Mouse (Mus musculus): ENCODE measurements around the gene Smim24. TPM values are rescaled to one million over a fixed set of nuclear protein-coding genes. Genes with fewer than 3 reads are reported as not detected.

The Smim24 gene
- total and polyA plus RNA-seq, 2 experiments from 2014 or later = 3.3 to 6.6 TPM

DNA sequence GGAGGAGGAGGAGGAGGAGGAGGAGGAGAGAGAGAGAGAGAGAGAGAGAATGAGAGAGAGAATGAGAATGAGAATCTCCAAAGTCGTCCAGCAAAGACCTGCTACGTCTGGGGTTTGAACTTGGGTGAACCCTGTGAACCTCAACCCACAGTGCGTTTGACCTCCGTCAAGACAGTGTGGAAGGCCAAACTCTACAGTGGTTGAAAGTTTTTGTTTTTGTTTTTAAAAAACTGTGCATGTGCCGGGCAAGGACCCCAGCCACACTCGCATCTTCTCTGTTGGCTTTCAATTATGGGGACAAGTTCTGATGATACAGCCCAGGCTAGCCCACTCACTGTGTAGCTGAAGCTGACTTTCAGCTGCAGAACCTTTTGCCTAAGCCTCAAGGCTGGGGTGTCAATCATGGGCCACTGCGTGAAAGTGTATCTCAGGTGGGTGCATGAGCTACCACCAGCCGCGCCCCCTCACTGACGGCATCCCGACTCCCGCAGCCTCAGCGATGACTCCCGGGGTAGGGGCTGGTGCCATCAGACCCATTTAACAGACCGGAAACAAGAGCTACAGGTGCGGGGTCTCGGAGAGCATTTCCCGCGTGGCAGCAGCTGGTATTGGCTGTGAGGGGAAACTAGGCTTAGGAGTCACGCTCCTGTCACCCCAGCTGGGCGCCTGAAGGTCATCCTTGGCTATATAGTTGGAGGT lies 39.5 kb downstream of the Smim24 start:
- Histone ChIP-seq H3K4me2 (ENCODE audit: low read depth, low read length) (peak overlapping the region; percentile 31), H3K4me1 (ENCODE audit: control insufficient read depth, insufficient read depth) (peaks cover 16% of the 10 kb centered on the region), H3K9me3 (replicated peaks; ENCODE audit: control insufficient read depth, low read length) (no peaks in the 10 kb centered on the region), H3K27ac (ENCODE audit: low read depth) (peak overlapping the region; percentile 55), H3K9ac (replicated peaks; ENCODE audit: low read depth, low read length) (no peak overlapping the region), H3K4me3 (ENCODE audit: low read depth, low read length) (no peak overlapping the region), H3K27me3 (ENCODE audit: control insufficient read depth, insufficient read depth, low read length) (no peaks in the 10 kb centered on the region), H3K36me3 (replicated peaks; ENCODE audit: control insufficient read depth, insufficient read depth, low read length) (no peaks in the 10 kb centered on the region)
- 70% methylated on average over 21 of the region's 21 CpGs for WGBS
- TF ChIP-seq CTCF (IDR thresholded peaks at IDR 0.05; ENCODE audit: low read depth) (no peak), EP300 (IDR thresholded peaks at IDR 0.05; ENCODE audit: low read depth) (no peak)
- no peak for ATAC-seq (ENCODE audit: insufficient read depth, low read depth)
- DNase-seq (ENCODE audit: low spot score) = no peak

GRCm38 (mm10) chr10:81432868-81433262 lies 40.0 kb downstream of the Smim24 start:
- H3K4me1 ChIP-seq (ENCODE audit: control insufficient read depth, insufficient read depth) = peaks cover 15% of the 10 kb centered on the region
- DNase-seq (ENCODE audit: low spot score) (peak; percentile 96), ATAC-seq (ENCODE audit: insufficient read depth, low read depth) (peak; percentile 78)
- H3K36me3 ChIP-seq (replicated peaks; ENCODE audit: control insufficient read depth, insufficient read depth, low read length) = no peaks in the 10 kb centered on the region
- no peaks in the 10 kb centered on the region for H3K9me3 ChIP-seq (replicated peaks; ENCODE audit: control insufficient read depth, low read length)
- peak overlapping the region; percentile 47 for H3K4me2 ChIP-seq (ENCODE audit: low read depth, low read length)
- H3K4me3 ChIP-seq (ENCODE audit: low read depth, low read length) = no peak overlapping the region
- no peaks in the 10 kb centered on the region for H3K27me3 ChIP-seq (ENCODE audit: control insufficient read depth, insufficient read depth, low read length)
- 3% methylated on average over 17 of the region's 17 CpGs for WGBS
- TF ChIP-seq EP300 (IDR thresholded peaks at IDR 0.05; ENCODE audit: low read depth) = peak; percentile 95
- TF ChIP-seq CTCF (IDR thresholded peaks at IDR 0.05; ENCODE audit: low read depth) = no peak
- no peak overlapping the region; the same call in 1 of the 2 replicates for H3K9ac ChIP-seq (replicated peaks; ENCODE audit: low read depth, low read length)
- peak overlapping the region; percentile 55; the same call in 1 of the 2 replicates for H3K27ac ChIP-seq (ENCODE audit: low read depth)

DNA sequence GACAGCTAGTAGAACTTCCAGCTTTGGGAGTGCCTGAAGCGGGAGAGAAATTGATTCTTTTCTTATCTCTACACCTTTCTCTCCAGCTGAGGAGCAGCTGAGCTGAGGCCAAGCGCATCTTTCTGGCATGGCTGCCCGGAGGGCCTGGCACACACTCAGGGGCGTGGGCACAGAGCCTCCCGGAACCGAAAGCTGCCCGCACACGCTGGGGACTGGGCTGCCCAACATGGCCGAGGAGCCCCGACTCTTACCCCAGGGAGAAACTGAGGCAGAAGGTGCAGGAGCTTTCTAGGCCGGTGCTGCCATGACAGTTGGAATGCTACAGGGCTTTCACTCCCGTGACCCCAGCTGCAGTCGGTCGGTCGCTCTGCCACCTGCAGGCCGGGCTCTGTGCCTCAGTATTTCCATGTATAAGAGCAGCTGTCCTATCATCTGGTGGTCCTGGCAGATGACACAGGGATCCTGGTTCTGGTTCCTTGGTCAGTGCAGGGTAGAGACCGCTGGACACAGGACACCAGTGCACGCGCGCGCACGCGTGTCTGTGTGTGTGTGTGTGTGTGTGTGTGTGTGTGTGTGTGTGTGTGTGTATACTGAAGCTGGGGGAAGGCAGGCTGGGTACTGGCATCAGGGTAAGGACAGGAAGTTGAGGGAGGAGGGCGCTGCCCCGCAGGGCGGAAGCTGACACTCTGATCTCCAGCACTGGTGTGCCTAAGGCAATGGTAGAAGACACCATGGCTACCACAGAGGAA lies 40.9 kb downstream of the Smim24 start:
- no peaks in the 10 kb centered on the region for H3K36me3 ChIP-seq (replicated peaks; ENCODE audit: control insufficient read depth, insufficient read depth, low read length)
- no peaks in the 10 kb centered on the region for H3K27me3 ChIP-seq (ENCODE audit: control insufficient read depth, insufficient read depth, low read length)
- TF ChIP-seq CTCF (IDR thresholded peaks at IDR 0.05; ENCODE audit: low read depth) = no peak
- no peak for TF ChIP-seq EP300 (IDR thresholded peaks at IDR 0.05; ENCODE audit: low read depth)
- H3K27ac ChIP-seq (ENCODE audit: low read depth) = no peak overlapping the region; the same call in 1 of the 2 replicates
- no peaks in the 10 kb centered on the region for H3K9me3 ChIP-seq (replicated peaks; ENCODE audit: control insufficient read depth, low read length)
- H3K4me1 ChIP-seq (ENCODE audit: control insufficient read depth, insufficient read depth) = peaks cover 15% of the 10 kb centered on the region
- 71% methylated on average over 26 of the region's 26 CpGs for WGBS
- H3K9ac ChIP-seq (replicated peaks; ENCODE audit: low read depth, low read length) = no peak overlapping the region
- DNase-seq (ENCODE audit: low spot score) = no peak
- H3K4me3 ChIP-seq (ENCODE audit: low read depth, low read length) = no peak overlapping the region
- no peak for ATAC-seq (ENCODE audit: insufficient read depth, low read depth)
- no peak overlapping the region for H3K4me2 ChIP-seq (ENCODE audit: low read depth, low read length)

DNA sequence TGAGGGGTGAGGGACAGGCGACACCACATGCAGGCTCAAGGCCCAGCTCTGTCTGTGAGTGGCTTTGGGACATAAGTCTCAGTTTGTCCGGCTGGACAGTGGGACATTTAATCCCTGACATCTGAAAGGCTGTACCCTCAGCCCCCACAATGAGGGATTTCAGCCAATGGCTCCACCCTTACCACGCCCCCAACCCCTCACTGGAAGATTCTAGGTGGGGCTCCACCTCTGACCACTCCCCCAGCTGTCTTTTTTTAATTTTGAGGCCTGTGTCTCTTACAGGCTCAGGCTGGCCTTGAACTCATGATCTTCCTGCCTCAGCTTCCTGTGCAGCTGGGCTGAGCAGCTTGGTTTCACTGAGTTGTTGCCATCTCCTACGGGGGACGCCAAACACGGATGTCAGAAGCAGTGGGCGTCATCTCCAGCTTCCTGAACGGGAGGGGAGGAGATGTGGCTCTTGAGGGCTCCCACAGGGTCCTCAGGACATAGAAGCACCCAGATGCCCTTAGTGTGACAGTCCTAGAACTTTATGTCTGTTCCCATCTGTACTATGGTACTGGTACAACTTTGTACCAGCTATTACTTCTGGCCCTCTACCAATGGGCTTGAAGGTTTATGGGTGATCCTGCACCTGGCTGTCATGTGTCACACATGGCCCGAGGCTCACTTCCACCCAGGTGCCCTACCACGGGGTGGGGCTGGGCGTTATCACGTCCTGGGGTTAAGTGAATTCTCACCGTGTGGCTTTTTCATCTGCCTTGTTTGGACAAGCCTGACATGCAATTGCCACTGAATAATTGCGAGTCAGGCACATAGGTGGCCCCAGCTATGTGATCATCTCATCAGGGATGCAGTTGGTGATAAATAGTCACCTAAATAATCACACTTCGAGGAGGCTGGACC lies 41.8 kb downstream of the Smim24 start:
- H3K27ac ChIP-seq (ENCODE audit: low read depth) = peak overlapping the region; percentile 76
- TF ChIP-seq EP300 (IDR thresholded peaks at IDR 0.05; ENCODE audit: low read depth) (no peak), CTCF (IDR thresholded peaks at IDR 0.05; ENCODE audit: low read depth) (no peak)
- H3K4me2 ChIP-seq (ENCODE audit: low read depth, low read length) = no peak overlapping the region

DNA sequence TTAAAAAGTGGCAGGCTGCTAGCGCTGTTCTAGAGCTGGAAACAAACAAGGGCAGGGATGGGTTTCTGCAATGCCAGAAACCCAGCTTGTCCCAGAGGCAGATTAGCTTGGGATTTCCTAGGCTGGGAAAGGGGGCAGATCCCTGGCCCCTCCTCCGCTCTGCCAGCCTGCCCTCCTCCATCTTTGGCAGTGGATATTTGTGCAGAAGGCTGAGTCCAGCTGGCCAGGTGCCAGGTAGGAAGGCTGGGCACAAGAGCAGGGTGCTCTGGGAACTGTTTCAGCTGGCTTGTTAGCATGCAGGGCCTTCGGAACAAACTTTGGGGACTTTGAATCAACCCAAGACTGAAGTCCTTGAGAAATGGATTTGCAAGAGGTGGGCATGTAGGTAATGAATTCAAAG lies 42.6 kb downstream of the Smim24 start:
- WGBS = 41% methylated on average over 3 of the region's 3 CpGs
- Histone ChIP-seq H3K9ac (replicated peaks; ENCODE audit: low read depth, low read length) (no peak overlapping the region; the same call in 1 of the 2 replicates), H3K4me1 (ENCODE audit: control insufficient read depth, insufficient read depth) (peaks cover 15% of the 10 kb centered on the region), H3K27me3 (ENCODE audit: control insufficient read depth, insufficient read depth, low read length) (no peaks in the 10 kb centered on the region), H3K9me3 (replicated peaks; ENCODE audit: control insufficient read depth, low read length) (no peaks in the 10 kb centered on the region), H3K27ac (ENCODE audit: low read depth) (peak overlapping the region; percentile 76), H3K36me3 (replicated peaks; ENCODE audit: control insufficient read depth, insufficient read depth, low read length) (no peaks in the 10 kb centered on the region), H3K4me2 (ENCODE audit: low read depth, low read length) (no peak overlapping the region), H3K4me3 (ENCODE audit: low read depth, low read length) (no peak overlapping the region)
- peak; percentile 19; the same call in 1 of the 2 replicates for ATAC-seq (ENCODE audit: insufficient read depth, low read depth)
- peak; percentile 65 for DNase-seq (ENCODE audit: low spot score)
- TF ChIP-seq CTCF (IDR thresholded peaks at IDR 0.05; ENCODE audit: low read depth) = no peak
- no peak for TF ChIP-seq EP300 (IDR thresholded peaks at IDR 0.05; ENCODE audit: low read depth)

More for the DNA sequence above, 41.8 kb downstream of the Smim24 start:
- H3K27me3 ChIP-seq (ENCODE audit: control insufficient read depth, insufficient read depth, low read length) = no peaks in the 10 kb centered on the region
- WGBS = 52% methylated on average over 15 of the region's 15 CpGs
- DNase-seq (ENCODE audit: low spot score) = no peak
- no peak overlapping the region; the same call in 1 of the 2 replicates for H3K9ac ChIP-seq (replicated peaks; ENCODE audit: low read depth, low read length)
- no peak overlapping the region for H3K4me3 ChIP-seq (ENCODE audit: low read depth, low read length)
- H3K4me1 ChIP-seq (ENCODE audit: control insufficient read depth, insufficient read depth) = peaks cover 15% of the 10 kb centered on the region
- no peaks in the 10 kb centered on the region for H3K9me3 ChIP-seq (replicated peaks; ENCODE audit: control insufficient read depth, low read length)
- H3K36me3 ChIP-seq (replicated peaks; ENCODE audit: control insufficient read depth, insufficient read depth, low read length) = no peaks in the 10 kb centered on the region
- ATAC-seq (ENCODE audit: insufficient read depth, low read depth) = no peak

Measured in heart, postnatal 0 days (tissue).